Comparison of ENCODE assay signal across 9 mouse cellular contexts in genomic region chr2:112210142-112210541, GRCm38 (mm10). TPM values are rescaled to one million over a fixed set of nuclear protein-coding genes. Genes with fewer than 3 reads are reported as not detected.
DNase-seq lines count a peak whose midpoint lies in the region; ATAC-seq lines count a peak whose summit lies in the region.
"Had no signal": no experiment of that assay in that cellular context is flagged by ENCODE, and none has a peak within 500 bp of the region (broad histone marks: within the 10 kb centered on the region; RNA-seq: fewer than 3 reads in every experiment).

No protein-coding gene starts in this region.

- peak; percentile 43; the same call in 1 of the 2 replicates for ATAC-seq in neural tube, embryonic 13.5 days (ENCODE audit: low read depth)
- 0 out of 2 replicates have a peak, but pooled peaks have one; percentile 23 for ATAC-seq in megakaryocyte progenitor cell, adult 5-6 weeks (replicated peaks; ENCODE audit: poor library complexity)
- no peak for ATAC-seq in monocyte, adult 5-6 weeks (replicated peaks; ENCODE audit: insufficient number of reproducible peaks, low FRiP score, low TSS enrichment, poor library complexity, severe bottlenecking)

- no peak overlapping the region for H3K4me2 ChIP-seq in neural tube, embryonic 13.5 days

- no peak overlapping the region for H3K27ac ChIP-seq in neural tube, embryonic 13.5 days (replicated peaks)
- no peak overlapping the region for H3K27ac ChIP-seq in limb, embryonic 10.5 days

- H3K36me3 ChIP-seq in neural tube, embryonic 13.5 days, result no peaks in the 10 kb centered on the region
- H3K36me3 ChIP-seq in limb, embryonic 10.5 days, result no peaks in the 10 kb centered on the region

- H3K4me1 ChIP-seq in neural tube, embryonic 13.5 days (replicated peaks), result no peaks in the 10 kb centered on the region
- no peaks in the 10 kb centered on the region for H3K4me1 ChIP-seq in limb, embryonic 10.5 days

- 78% methylated on average over 6 of the region's 6 CpGs for WGBS in neural tube, embryonic 13.5 days
- 91% methylated on average over 6 of the region's 6 CpGs for WGBS in limb, embryonic 10.5 days

- H3K27me3 ChIP-seq in neural tube, embryonic 13.5 days, result no peaks in the 10 kb centered on the region
- no peaks in the 10 kb centered on the region for H3K27me3 ChIP-seq in limb, embryonic 10.5 days (ENCODE audit: low read depth, poor library complexity, severe bottlenecking)

- H3K9ac ChIP-seq in neural tube, embryonic 13.5 days, result no peak overlapping the region

- no peak for DNase-seq in neural tube, embryonic 10.5 days (ENCODE audit: extremely low spot score, low spot score)
- peak; percentile 60 to 82 for DNase-seq in frontal cortex, adult 2 months (ENCODE audit: extremely low spot score in 1 of 2, low spot score in 1 of 2)
- DNase-seq in layer of hippocampus, postnatal 10 days (ENCODE audit: low spot score in 2 of 2), result peak; percentile 79 to 80
- no peak for DNase-seq in spleen, postnatal 10 days (ENCODE audit: low spot score in 2 of 2)
- DNase-seq in limb, embryonic 10.5 days (ENCODE audit: low spot score), result no peak

- no peaks in the 10 kb centered on the region for H3K9me3 ChIP-seq in neural tube, embryonic 13.5 days
- no peaks in the 10 kb centered on the region for H3K9me3 ChIP-seq in limb, embryonic 10.5 days (replicated peaks)

- H3K4me3 ChIP-seq in neural tube, embryonic 13.5 days, result no peak overlapping the region
- H3K4me3 ChIP-seq in limb, embryonic 10.5 days, result no peak overlapping the region

RNA-seq across cellular contexts. Expression of gene Lpcat4, which starts 29.1 kb away (rescaled TPM):
- polyA plus RNA-seq in neural tube, embryonic 13.5 days (2015; fragmentation: Nextera tagmentation; extraction: Ambion mirVana), result 18.5 and 21.7 TPM in 2 replicates
- polyA plus RNA-seq in frontal cortex, adult 2 months (2012; rRNA removed), result 245 and 291 TPM in 2 replicates
- 10 to 100 TPM; 59.7 to 62.4 TPM for total RNA-seq in layer of hippocampus, postnatal 10 days (2021)
- 20.5 and 25.2 TPM in 2 replicates for total RNA-seq in megakaryocyte progenitor cell, adult 5-6 weeks (2015)
- total RNA-seq in megakaryocyte progenitor cell, adult 5-6 weeks (2017), result 7.8 and 8.5 TPM in 2 replicates
- 21.3 to 55.5 TPM (median 46.2 TPM) in 3 replicates for total RNA-seq in monocyte, adult 5-6 weeks (2017)
- 15.0 and 18.0 TPM in 2 replicates for polyA plus RNA-seq in limb, embryonic 10.5 days (2016; fragmentation: Nextera tagmentation; extraction: Ambion mirVana)

RNA-seq across cellular contexts. Expression of gene Nutm1, which starts 48.9 kb away (rescaled TPM):
- polyA plus RNA-seq in neural tube, embryonic 13.5 days (2015; fragmentation: Nextera tagmentation; extraction: Ambion mirVana), result 0.11 TPM in 1 of 2 replicates, not detected in the other
- 0.06 TPM in 1 of 2 replicates, not detected in the other for polyA plus RNA-seq in frontal cortex, adult 2 months (2012; rRNA removed)
- not detected for total RNA-seq in layer of hippocampus, postnatal 10 days (2021)
- not detected in 2 replicates for total RNA-seq in megakaryocyte progenitor cell, adult 5-6 weeks (2015)
- not detected in 2 replicates for total RNA-seq in megakaryocyte progenitor cell, adult 5-6 weeks (2017)
- total RNA-seq in monocyte, adult 5-6 weeks (2017), result not detected in 3 replicates
- polyA plus RNA-seq in limb, embryonic 10.5 days (2016; fragmentation: Nextera tagmentation; extraction: Ambion mirVana), result 0.04 and 0.10 TPM in 2 replicates

RNA-seq across cellular contexts. Expression of gene Nop10, which starts 51.6 kb away (rescaled TPM):
- 163 and 172 TPM in 2 replicates for polyA plus RNA-seq in neural tube, embryonic 13.5 days (2015; fragmentation: Nextera tagmentation; extraction: Ambion mirVana)
- polyA plus RNA-seq in frontal cortex, adult 2 months (2012; rRNA removed), result 79.1 and 85.5 TPM in 2 replicates
- 10 to 100 TPM; 61.9 to 80.6 TPM for total RNA-seq in layer of hippocampus, postnatal 10 days (2021)
- 153 and 154 TPM in 2 replicates for total RNA-seq in megakaryocyte progenitor cell, adult 5-6 weeks (2015)
- total RNA-seq in megakaryocyte progenitor cell, adult 5-6 weeks (2017), result 182 and 256 TPM in 2 replicates
- total RNA-seq in monocyte, adult 5-6 weeks (2017), result 47.8 to 69.9 TPM (median 58.9 TPM) in 3 replicates
- polyA plus RNA-seq in limb, embryonic 10.5 days (2016; fragmentation: Nextera tagmentation; extraction: Ambion mirVana), result 188 and 253 TPM in 2 replicates

RNA-seq across cellular contexts. Expression of gene Slc12a6, which starts 55.5 kb away (rescaled TPM):
- 13.6 and 15.0 TPM in 2 replicates for polyA plus RNA-seq in neural tube, embryonic 13.5 days (2015; fragmentation: Nextera tagmentation; extraction: Ambion mirVana)
- polyA plus RNA-seq in frontal cortex, adult 2 months (2012; rRNA removed), result 106 and 115 TPM in 2 replicates
- total RNA-seq in layer of hippocampus, postnatal 10 days (2021), result 10 to 100 TPM; 81.2 to 83.7 TPM
- total RNA-seq in megakaryocyte progenitor cell, adult 5-6 weeks (2015), result 55.6 and 71.4 TPM in 2 replicates
- 50.6 and 58.6 TPM in 2 replicates for total RNA-seq in megakaryocyte progenitor cell, adult 5-6 weeks (2017)
- 175 to 238 TPM (median 221 TPM) in 3 replicates for total RNA-seq in monocyte, adult 5-6 weeks (2017)
- 5.0 and 7.4 TPM in 2 replicates for polyA plus RNA-seq in limb, embryonic 10.5 days (2016; fragmentation: Nextera tagmentation; extraction: Ambion mirVana)

RNA-seq across cellular contexts. Expression of gene Gm21985, which starts 56.0 kb away (rescaled TPM):
- not detected in 2 replicates for polyA plus RNA-seq in neural tube, embryonic 13.5 days (2015; fragmentation: Nextera tagmentation; extraction: Ambion mirVana)
- polyA plus RNA-seq in frontal cortex, adult 2 months (2012; rRNA removed), result 0.18 TPM in 1 of 2 replicates, not detected in the other
- 1 to 10 TPM; 1.0 to 1.3 TPM for total RNA-seq in layer of hippocampus, postnatal 10 days (2021)
- total RNA-seq in megakaryocyte progenitor cell, adult 5-6 weeks (2015), result 0.17 TPM in 1 of 2 replicates, not detected in the other
- 0.57 and 1.3 TPM in 2 replicates for total RNA-seq in megakaryocyte progenitor cell, adult 5-6 weeks (2017)
- 0.49 to 16.1 TPM (median 12.5 TPM) in 3 replicates for total RNA-seq in monocyte, adult 5-6 weeks (2017)
- not detected in 2 replicates for polyA plus RNA-seq in limb, embryonic 10.5 days (2016; fragmentation: Nextera tagmentation; extraction: Ambion mirVana)
- polyA plus RNA-seq: gonadal fat pad, adult 2 months had no signal

Comparison
In these comparisons a context has a peak if more than half of its experiments do, and no peak if none do; other contexts are left out.
1. DNase-seq: peak in frontal cortex, adult 2 months (2 of 2) and layer of hippocampus, postnatal 10 days (2 of 2); none in neural tube, embryonic 10.5 days (single experiment), spleen, postnatal 10 days (0 of 2) and limb, embryonic 10.5 days (single experiment).